Mouse (Mus musculus) ES-Bruce4 (cell line): Measurements from ENCODE around the gene Ranbp1.

ENCODE experiments used
- CTCF ChIP-seq: IDR thresholded peaks from one replicate; pipeline ENCODE4 v1.8.1; 2011; ENCODE audit warnings: low read depth, low read length
- EP300 ChIP-seq: IDR thresholded peaks from 2 replicates; pipeline ENCODE4 v1.6.1; 2011; ENCODE audit warnings: low read depth, low read length; ENCODE audit not compliant: insufficient read depth
- POLR2A ChIP-seq: IDR thresholded peaks from one replicate; pipeline ENCODE4 v1.8.1; 2011; ENCODE audit warnings: low read length; ENCODE audit not compliant: insufficient read depth

GRCm38 (mm10) chr16:18250231-18250630 is 1.7 kb upstream of the Ranbp1 start:
- TF ChIP-seq CTCF (no peak), EP300 (no peak), POLR2A (no peak)
